1 mouse cellular context compared by ENCODE assay signal in genomic region chr5:122210890-122211289, GRCm38 (mm10).
TF ChIP-seq lines count a peak whose summit lies in the region.

No protein-coding gene starts in this region.

TF ChIP-seq in CH12.LX, 34 proteins besides CTCF, POLR2A, EP300 and RAD21 (continued from another document):
- TF ChIP-seq USF2 (conservative IDR thresholded peaks at IDR 0.05; ENCODE audit: low read depth, low read length) = no peak
